Mouse (Mus musculus) CD8-positive naive resting alpha-beta T cell, adult 2 months (primary cell): ENCODE measurements at regions not wholly inside any gene's neighbourhood (a gene's known extent, or its start where the extent isn't known, plus 50 kb on each side); places are given as distances from the start of the nearest gene placed in this dataset.
"Not testable (repeated sequence)": the region's sequence is repeated elsewhere in the genome, so short reads cannot be mapped to it uniquely, and the experiment has no call there.

Experiments used
- DNase-seq, 2 experiments: peaks; one replicate each; pipeline ENCODE4 v3.0.0; 2022; ENCODE audit warnings: low read depth in 2 of 2, low spot score in 2 of 2

DNA sequence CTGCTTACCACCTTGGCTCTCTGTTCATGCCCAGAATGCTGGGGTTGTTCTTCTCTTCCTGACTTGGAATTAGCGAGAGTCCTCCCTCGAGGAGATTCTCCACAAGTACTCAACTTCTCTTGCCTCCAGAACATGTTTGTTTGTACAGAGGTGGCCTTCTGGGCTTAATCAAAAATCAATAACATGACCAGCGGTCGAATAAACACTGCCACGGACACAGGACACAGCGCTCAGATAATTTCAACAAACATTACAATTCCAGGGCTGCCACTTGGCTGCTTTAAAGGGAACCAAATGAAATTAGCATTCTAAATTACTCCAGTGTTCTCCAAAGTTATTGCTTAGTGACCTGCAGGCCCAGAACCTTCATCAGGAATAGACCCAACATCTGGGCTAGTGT is 249.9 kb downstream of the Setd4 start:
- no peak for DNase-seq

DNA sequence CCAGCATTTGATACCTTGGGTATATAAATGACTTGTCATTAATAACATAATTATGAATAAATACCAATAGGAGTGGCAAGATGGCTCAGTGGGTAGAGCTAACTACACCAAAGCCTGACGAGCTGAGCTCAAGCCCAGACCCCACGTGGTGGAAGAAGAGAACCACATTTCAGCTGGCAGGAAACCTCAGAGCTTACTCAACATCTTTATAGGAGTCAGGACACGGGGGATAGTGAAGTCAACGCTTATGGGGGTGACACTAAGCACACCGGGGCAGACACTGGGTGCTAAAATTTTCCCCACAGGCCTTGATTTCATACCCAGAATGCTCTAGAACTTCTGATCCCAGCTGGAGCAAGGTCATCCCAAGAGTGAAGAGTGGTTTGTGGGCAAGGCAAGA is 259.3 kb downstream of the Setd4 start:
- no peak for DNase-seq

DNA sequence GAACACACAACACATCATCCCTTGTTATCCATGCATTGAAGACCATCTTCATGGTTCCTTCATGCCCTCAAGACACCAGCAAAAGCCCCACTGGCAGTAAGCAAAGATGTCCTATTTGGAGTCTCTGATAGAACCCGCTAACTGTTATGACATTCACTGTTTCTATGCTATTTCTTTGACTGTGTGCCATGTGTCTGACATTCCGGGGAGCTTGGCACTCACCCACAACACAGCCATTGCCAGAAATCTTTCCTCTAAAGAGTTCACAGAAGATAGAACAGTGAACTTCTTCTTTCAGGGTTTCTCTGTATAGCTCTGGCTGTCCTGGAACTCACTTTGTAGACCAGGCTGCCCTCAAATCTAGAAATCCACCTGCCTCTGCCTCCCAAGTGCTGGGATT is 261.2 kb downstream of the Setd4 start:
- DNase-seq: no peak

GRCm38 (mm10) chr16:93341791-93342190 is 262.1 kb downstream of the Setd4 start:
- DNase-seq: no peak

GRCm38 (mm10) chr16:93338806-93339205 is 265.1 kb downstream of the Setd4 start:
- no peak for DNase-seq

GRCm38 (mm10) chr16:93335322-93336111 is 268.3 kb downstream of the Setd4 start:
- DNase-seq: no peak

GRCm38 (mm10) chr16:93333654-93334053 is 270.2 kb downstream of the Setd4 start:
- no peak for DNase-seq

DNA sequence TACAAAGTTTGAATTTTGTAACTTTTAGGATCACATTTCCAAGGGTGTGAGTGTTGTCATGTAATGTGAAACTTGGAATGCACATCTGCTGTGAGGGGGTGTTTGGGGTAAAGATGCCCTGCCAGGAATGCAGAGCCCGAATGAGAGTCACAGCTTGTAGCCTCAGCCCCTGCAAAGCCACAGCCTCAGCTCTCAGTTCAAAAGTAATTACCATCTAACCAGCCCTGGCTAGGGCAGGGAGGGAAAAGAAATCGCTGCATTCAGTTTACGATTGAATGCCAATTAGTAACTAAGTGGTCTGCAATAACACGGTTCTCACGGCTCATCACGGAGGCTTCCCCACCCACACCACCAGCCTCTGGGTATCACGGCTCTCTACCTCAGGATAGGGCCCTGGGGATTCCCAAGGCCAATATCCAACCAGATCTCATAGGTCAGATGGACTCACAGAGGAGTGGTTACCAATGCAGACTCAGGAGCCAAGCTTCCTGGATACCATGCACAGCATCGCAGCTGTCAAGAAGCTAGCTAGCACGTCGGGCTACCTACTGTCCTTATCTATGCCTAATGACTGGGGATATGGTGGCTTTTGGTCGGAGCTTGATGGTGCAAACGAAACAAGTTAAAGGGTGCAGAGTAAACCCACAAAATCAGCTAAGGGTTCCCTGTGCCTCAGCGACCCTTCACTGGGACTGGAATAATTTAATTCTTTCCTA is 275.0 kb downstream of the Setd4 start:
- DNase-seq: no peak

DNA sequence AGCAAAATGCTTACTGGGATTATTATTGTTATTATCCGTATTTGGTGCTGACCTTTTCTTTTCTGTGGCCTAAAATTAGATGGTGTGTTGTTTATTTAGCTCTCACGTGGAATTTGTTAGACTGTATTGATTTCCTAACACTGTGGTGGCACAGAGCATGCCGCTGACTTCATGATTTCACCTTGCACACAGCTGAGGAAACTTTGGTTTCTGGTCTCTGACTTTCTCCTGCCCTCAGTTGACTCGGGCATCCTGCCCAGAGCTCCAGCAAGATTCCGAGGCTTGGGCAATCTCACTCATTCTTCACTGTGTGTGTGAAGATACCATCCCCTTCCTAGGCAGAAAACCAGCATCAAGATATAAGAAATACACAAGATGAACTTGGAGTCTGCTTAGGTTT is 279.0 kb downstream of the Setd4 start:
- DNase-seq: no peak

GRCm38 (mm10) chr16:93323172-93323571 is 280.7 kb downstream of the Setd4 start:
- DNase-seq: no peak

GRCm38 (mm10) chr16:93319581-93319980 is 284.3 kb downstream of the Setd4 start:
- no peak for DNase-seq

DNA sequence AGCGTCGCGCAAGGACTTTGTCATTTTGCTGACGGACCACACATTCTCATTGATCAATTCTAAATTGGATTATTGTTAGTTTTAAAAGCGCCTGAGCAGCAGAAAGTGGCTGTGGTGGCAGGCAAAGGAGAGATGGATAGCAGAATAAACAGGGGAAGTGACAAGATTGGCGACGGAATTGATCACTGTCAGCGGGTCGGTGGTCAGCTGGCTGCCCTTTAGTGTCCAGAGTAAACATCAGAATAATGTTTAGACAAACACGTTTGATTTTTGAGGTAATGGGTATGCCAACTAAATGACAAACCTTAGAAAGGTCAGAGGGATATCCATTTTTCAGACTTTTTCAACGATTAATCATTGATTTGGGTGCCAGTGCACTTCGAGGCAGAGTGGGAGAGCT is 292.2 kb downstream of the Setd4 start:
- DNase-seq: no peak

DNA sequence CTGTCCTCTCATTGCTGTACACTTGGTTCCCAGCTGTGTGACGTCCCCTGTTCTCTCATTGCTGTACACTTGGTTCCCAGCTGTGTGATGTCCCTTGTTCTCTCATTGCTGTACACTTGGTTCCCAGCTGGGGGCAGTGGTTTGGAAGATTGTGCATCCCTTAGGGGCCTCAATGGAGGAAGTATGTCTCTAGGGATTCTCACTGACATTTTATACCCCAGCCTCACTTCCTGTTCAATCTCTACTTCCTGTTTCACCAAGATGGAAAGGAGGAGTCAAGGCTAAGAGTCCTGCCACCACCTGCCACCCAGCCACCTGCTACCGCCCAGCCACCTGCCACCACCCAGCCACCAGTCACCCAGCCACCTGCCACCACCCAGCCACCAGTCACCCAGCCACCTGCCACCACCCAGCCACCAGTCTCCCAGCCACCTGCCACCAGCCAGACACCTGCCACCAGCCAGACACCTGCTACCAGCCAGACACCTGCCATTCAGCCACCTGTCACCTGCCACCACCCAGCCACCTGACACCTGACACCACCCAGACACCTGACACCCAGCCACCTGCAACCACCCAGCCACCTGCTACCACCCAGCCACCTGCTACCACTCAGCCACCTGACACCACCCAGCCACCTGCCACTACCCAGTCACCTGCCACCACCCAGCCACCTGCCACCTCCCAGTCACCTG is 295.1 kb downstream of the Setd4 start:
- no peak for DNase-seq

GRCm38 (mm10) chr16:93306951-93307350 is 296.9 kb downstream of the Setd4 start:
- no peak for DNase-seq

- DNase-seq: not testable (repeated sequence)
These were observed 297.7 kb downstream of the Setd4 start for GRCm38 (mm10) chr16:93306140-93306539.

DNA sequence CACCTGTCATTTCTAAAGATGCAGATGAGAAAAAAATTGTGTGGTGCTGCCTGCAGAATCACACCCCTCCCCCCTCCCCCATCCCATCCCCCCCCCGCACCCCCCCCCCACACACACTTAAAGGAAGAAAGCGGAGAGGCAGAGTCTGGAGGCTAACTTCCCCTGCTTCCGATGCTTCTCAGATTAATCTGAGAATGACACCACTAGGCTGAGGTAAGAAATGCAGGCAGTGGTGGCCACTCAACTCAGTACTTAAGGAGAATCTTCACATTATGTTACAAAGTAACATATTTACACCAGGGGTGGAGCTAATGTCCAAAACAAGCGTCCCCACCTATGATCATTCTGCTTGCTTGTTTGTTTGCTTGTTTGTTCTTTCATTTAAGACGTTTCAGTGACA is 309.4 kb downstream of the Setd4 start:
- no peak for DNase-seq

DNA sequence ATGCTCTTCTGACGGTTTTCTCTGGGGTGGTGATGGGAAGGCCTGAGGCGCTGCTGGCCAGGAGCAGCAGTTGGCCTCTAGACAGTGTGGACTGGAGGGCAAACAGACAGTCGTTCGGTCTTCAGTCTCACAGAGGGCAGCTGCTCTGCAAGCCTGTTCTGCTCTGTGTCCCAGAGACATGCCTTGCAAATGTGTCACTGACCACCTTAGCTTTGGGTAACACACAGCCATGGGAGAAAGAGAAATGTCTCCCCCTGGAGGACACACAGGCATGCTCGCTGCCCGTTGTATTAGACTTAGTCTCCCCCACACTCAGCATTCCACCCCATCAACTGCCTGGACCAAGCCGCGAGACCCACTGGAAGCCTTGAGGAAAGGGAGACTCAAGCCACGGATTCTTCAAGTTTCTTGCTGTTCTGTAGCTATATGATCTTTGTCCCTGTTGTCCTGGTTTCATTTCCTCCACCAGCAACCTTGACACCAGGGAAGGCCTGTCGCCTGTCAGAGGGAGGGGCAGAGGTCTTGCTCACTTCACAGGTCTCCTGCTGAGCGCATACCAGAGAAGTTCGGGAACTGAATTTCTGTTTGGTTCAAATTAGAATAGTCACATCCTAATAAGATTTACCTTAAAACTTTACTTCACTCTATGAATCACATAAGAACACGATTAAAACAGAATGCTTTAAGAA is 310.8 kb downstream of the Setd4 start:
- DNase-seq: peak; percentile 52 to 61

GRCm38 (mm10) chr16:93292181-93292834 is 311.6 kb downstream of the Setd4 start:
- no peak for DNase-seq

DNA sequence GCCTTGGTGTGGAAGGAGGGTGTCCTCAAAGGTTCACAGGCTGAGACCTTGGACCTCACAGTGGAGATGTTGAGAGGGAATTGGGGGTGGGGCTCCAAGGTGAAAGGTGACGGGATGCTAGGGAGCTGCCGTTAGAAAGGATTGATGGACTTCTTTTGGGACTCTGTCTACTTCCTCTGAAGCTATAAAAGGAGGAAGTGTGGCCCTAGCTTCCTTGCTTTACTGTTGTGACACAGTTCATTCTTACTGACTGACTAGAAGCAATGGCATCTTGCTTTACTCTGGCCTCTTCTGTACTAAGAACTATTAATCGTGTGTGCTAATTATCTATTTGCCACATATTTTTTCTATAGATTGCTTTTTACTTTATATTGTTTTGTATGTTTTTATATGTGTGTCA is 315.8 kb downstream of the Setd4 start:
- no peak for DNase-seq

DNA sequence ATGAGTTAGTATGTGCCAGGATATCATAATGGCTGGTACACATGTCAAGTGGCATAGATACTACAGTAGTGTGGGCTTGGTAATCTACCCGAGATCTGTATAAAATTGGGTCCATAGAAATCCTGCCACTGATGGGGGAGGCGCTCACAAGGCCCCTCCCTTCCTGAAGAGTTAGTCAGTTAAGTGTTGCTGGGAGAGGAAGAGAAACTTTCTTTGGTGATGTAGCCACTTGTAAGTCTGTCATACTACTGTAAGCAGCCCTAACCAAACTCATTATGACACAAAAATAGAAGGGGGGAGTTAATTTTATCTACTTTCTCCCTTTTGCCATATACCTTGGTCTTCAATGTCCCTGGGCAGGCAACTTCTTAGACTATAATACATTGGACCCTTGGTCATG is 316.3 kb downstream of the Setd4 start:
- no peak for DNase-seq

DNA sequence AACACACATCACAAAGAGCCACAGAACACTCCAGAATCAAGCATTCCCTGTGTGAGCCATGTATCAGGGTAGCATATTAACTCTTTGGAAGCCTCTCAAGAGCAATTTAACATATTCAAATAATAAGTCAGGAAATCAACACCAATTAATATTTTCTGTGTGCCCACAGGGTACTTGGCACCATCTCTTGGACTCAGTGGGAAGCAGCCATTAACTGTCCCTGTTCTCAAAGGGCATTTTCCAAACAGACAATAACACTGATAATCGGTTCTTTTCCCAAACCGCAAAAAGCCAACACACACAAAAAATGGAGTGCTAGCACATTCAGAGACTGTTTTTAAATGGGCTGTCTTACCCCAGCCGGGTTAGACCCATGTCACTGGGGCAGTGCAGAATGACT is 317.0 kb downstream of the Setd4 start:
- DNase-seq: no peak
